Mouse (Mus musculus): ENCODE data around the gene Timm44. TPM values are rescaled to one million over a fixed set of nuclear protein-coding genes. Genes with fewer than 3 reads are reported as not detected.

The Timm44 gene
- total and polyA plus RNA-seq, 2 experiments from 2014 or later: 78.8 to 95.0 TPM

- Histone ChIP-seq H3K4me2 (ENCODE audit: low read depth, low read length) (peak within 1 kb of the TSS; percentile 45; the same call in 1 of the 2 replicates), H3K4me3 (ENCODE audit: low read depth, low read length) (no peak within 1 kb of the TSS), H3K27ac (ENCODE audit: low read depth) (no peak within 1 kb of the TSS), H3K27me3 (ENCODE audit: control insufficient read depth, insufficient read depth, low read length) (no peaks in the 10 kb centered on the region), H3K4me1 (ENCODE audit: control insufficient read depth, insufficient read depth) (peaks cover 9% of the 10 kb centered on the region; the same call in 1 of the 2 replicates), H3K36me3 (replicated peaks; ENCODE audit: control insufficient read depth, insufficient read depth, low read length) (peaks cover 49% of the 10 kb centered on the region), H3K9ac (replicated peaks; ENCODE audit: low read depth, low read length) (no peak within 1 kb of the TSS), H3K9me3 (replicated peaks; ENCODE audit: control insufficient read depth, low read length) (no peaks in the 10 kb centered on the region)
- TF ChIP-seq CTCF (IDR thresholded peaks at IDR 0.05; ENCODE audit: low read depth): no peak
- no peak for TF ChIP-seq EP300 (IDR thresholded peaks at IDR 0.05; ENCODE audit: low read depth)
- WGBS: 82% methylated on average over 15 of the region's 15 CpGs
- no peak for ATAC-seq (ENCODE audit: insufficient read depth, low read depth)
- DNase-seq (ENCODE audit: low spot score): no peak
Measured at GRCm38 (mm10) chr8:4247951-4248540, 27.7 kb downstream of the Timm44 start, which contains the start of gene Tgfbr3l. TSS of gene Tgfbr3l (plus strand) at chr8:4248214.

- H3K36me3 ChIP-seq (replicated peaks; ENCODE audit: control insufficient read depth, insufficient read depth, low read length): peaks cover 57% of the 10 kb centered on the region
- WGBS: 80% methylated on average over 8 of the region's 8 CpGs
- no peak overlapping the region for H3K9ac ChIP-seq (replicated peaks; ENCODE audit: low read depth, low read length)
- ATAC-seq (ENCODE audit: insufficient read depth, low read depth): no peak
- H3K4me3 ChIP-seq (ENCODE audit: low read depth, low read length): no peak overlapping the region
- TF ChIP-seq EP300 (IDR thresholded peaks at IDR 0.05; ENCODE audit: low read depth) (no peak), CTCF (IDR thresholded peaks at IDR 0.05; ENCODE audit: low read depth) (no peak)
- H3K27ac ChIP-seq (ENCODE audit: low read depth): no peak overlapping the region
- H3K4me2 ChIP-seq (ENCODE audit: low read depth, low read length): no peak overlapping the region
- DNase-seq (ENCODE audit: low spot score): no peak
- H3K27me3 ChIP-seq (ENCODE audit: control insufficient read depth, insufficient read depth, low read length): no peaks in the 10 kb centered on the region
- H3K4me1 ChIP-seq (ENCODE audit: control insufficient read depth, insufficient read depth): 0 out of 2 replicates have a peak, but pooled peaks cover 4% of the 10 kb centered on the region
- H3K9me3 ChIP-seq (replicated peaks; ENCODE audit: control insufficient read depth, low read length): no peaks in the 10 kb centered on the region
Measured at GRCm38 (mm10) chr8:4247241-4247640, 28.5 kb downstream of the Timm44 start.

DNA sequence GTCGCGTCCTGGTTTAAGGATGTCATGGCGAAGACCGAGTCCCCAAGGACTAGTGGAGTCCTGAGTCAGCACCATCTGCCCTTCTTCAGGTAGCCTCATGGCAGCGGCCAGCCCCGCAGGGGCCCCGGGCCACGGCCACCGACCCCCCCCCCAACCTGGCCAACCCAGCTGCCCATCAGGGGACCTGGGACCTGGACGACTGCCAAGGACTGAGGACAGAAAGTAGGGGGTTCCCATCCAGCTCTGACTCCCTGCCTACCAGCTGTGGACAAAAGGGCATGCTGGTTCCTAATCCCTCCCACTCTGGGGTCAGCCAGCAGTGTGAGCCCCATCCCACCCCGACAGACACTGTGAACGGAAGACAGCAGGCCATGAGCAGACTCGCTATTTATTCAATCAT lies 30.0 kb downstream of the Timm44 start:
- Histone ChIP-seq H3K27me3 (ENCODE audit: control insufficient read depth, insufficient read depth, low read length) (no peaks in the 10 kb centered on the region), H3K9me3 (replicated peaks; ENCODE audit: control insufficient read depth, low read length) (no peaks in the 10 kb centered on the region), H3K4me3 (ENCODE audit: low read depth, low read length) (no peak overlapping the region), H3K9ac (replicated peaks; ENCODE audit: low read depth, low read length) (no peak overlapping the region), H3K27ac (ENCODE audit: low read depth) (no peak overlapping the region), H3K36me3 (replicated peaks; ENCODE audit: control insufficient read depth, insufficient read depth, low read length) (peaks cover 63% of the 10 kb centered on the region), H3K4me1 (ENCODE audit: control insufficient read depth, insufficient read depth) (0 out of 2 replicates have a peak, but pooled peaks cover 4% of the 10 kb centered on the region), H3K4me2 (ENCODE audit: low read depth, low read length) (no peak overlapping the region)
- WGBS: 85% methylated on average over 13 of the region's 13 CpGs
- TF ChIP-seq CTCF (IDR thresholded peaks at IDR 0.05; ENCODE audit: low read depth) (no peak), EP300 (IDR thresholded peaks at IDR 0.05; ENCODE audit: low read depth) (no peak)
- ATAC-seq (ENCODE audit: insufficient read depth, low read depth) (no peak), DNase-seq (ENCODE audit: low spot score) (no peak)

GRCm38 (mm10) chr8:4245061-4245460 lies 30.7 kb downstream of the Timm44 start:
- 95% methylated on average over 5 of the region's 5 CpGs for WGBS
- Histone ChIP-seq H3K36me3 (replicated peaks; ENCODE audit: control insufficient read depth, insufficient read depth, low read length) (peaks cover 63% of the 10 kb centered on the region), H3K4me1 (ENCODE audit: control insufficient read depth, insufficient read depth) (peaks cover 9% of the 10 kb centered on the region; the same call in 1 of the 2 replicates), H3K9ac (replicated peaks; ENCODE audit: low read depth, low read length) (no peak overlapping the region), H3K9me3 (replicated peaks; ENCODE audit: control insufficient read depth, low read length) (no peaks in the 10 kb centered on the region), H3K27ac (ENCODE audit: low read depth) (no peak overlapping the region), H3K4me2 (ENCODE audit: low read depth, low read length) (no peak overlapping the region), H3K27me3 (ENCODE audit: control insufficient read depth, insufficient read depth, low read length) (no peaks in the 10 kb centered on the region), H3K4me3 (ENCODE audit: low read depth, low read length) (no peak overlapping the region)
- ATAC-seq (ENCODE audit: insufficient read depth, low read depth) (no peak), DNase-seq (ENCODE audit: low spot score) (no peak)
- TF ChIP-seq EP300 (IDR thresholded peaks at IDR 0.05; ENCODE audit: low read depth) (no peak), CTCF (IDR thresholded peaks at IDR 0.05; ENCODE audit: low read depth) (no peak)

- Histone ChIP-seq H3K4me3 (ENCODE audit: low read depth, low read length) (peak overlapping the region; percentile 92), H3K4me1 (ENCODE audit: control insufficient read depth, insufficient read depth) (peaks cover 22% of the 10 kb centered on the region), H3K36me3 (replicated peaks; ENCODE audit: control insufficient read depth, insufficient read depth, low read length) (peaks cover 26% of the 10 kb centered on the region), H3K27me3 (ENCODE audit: control insufficient read depth, insufficient read depth, low read length) (no peaks in the 10 kb centered on the region), H3K4me2 (ENCODE audit: low read depth, low read length) (peak overlapping the region; percentile 91), H3K27ac (ENCODE audit: low read depth) (peak overlapping the region; percentile 96), H3K9me3 (replicated peaks; ENCODE audit: control insufficient read depth, low read length) (no peaks in the 10 kb centered on the region), H3K9ac (replicated peaks; ENCODE audit: low read depth, low read length) (peak overlapping the region; percentile 83)
- 8% methylated on average over 19 of the region's 19 CpGs for WGBS
- DNase-seq (ENCODE audit: low spot score) (no peak), ATAC-seq (ENCODE audit: insufficient read depth, low read depth) (peak; percentile 7; the same call in 1 of the 2 replicates)
- no peak for TF ChIP-seq EP300 (IDR thresholded peaks at IDR 0.05; ENCODE audit: low read depth)
- no peak for TF ChIP-seq CTCF (IDR thresholded peaks at IDR 0.05; ENCODE audit: low read depth)
Measured at GRCm38 (mm10) chr8:4239193-4239890, 36.4 kb downstream of the Timm44 start.
